Mouse (Mus musculus): Measurements from ENCODE around the gene Ubap1. TPM values are rescaled to one million over a fixed set of nuclear protein-coding genes. Genes with fewer than 3 reads are reported as not detected.

Ubap1 gene
- total and polyA plus RNA-seq, 3 experiments: 18.3 to 39.2 (median 30.4) TPM

GRCm38 (mm10) chr4:41399904-41400303 is 51.1 kb downstream of the Ubap1 start:
- no peaks in the 10 kb centered on the region for H3K27me3 ChIP-seq (ENCODE audit: insufficient read depth, low read length)
- H3K4me1 ChIP-seq (ENCODE audit: insufficient read depth, low read depth, low read length): peaks cover 17% of the 10 kb centered on the region
- H3K9me3 ChIP-seq (replicated peaks): no peaks in the 10 kb centered on the region
- ATAC-seq (ENCODE audit: extremely low read depth, insufficient number of reproducible peaks, low FRiP score, poor library complexity, severe bottlenecking) (no peak), DNase-seq (ENCODE audit: low spot score) (no peak)
- peaks cover 94% of the 10 kb centered on the region for H3K36me3 ChIP-seq (replicated peaks)
- TF ChIP-seq CTCF (IDR thresholded peaks at IDR 0.05; ENCODE audit: low read depth, low read length) (no peak), GATA2 (IDR thresholded peaks at IDR 0.05; ENCODE audit: borderline replicate concordance, low read depth, low read length) (no peak), GATA1 (IDR thresholded peaks at IDR 0.05; ENCODE audit: borderline replicate concordance, low read length) (no peak)
- no peak overlapping the region for H3K4me3 ChIP-seq (ENCODE audit: low read depth, low read length)

- Histone ChIP-seq H3K9me3 (replicated peaks) (no peaks in the 10 kb centered on the region), H3K4me1 (ENCODE audit: insufficient read depth, low read depth, low read length) (peaks cover 17% of the 10 kb centered on the region), H3K27me3 (ENCODE audit: insufficient read depth, low read length) (no peaks in the 10 kb centered on the region), H3K4me3 (ENCODE audit: low read depth, low read length) (no peak overlapping the region), H3K36me3 (replicated peaks) (peaks cover 90% of the 10 kb centered on the region)
- TF ChIP-seq TAL1 (conservative IDR thresholded peaks at IDR 0.05; ENCODE audit: low read depth, low read length) (no peak), GATA1 (IDR thresholded peaks at IDR 0.05; ENCODE audit: borderline replicate concordance, low read length) (no peak), CTCF (IDR thresholded peaks at IDR 0.05; ENCODE audit: low read depth, low read length) (no peak), GATA2 (IDR thresholded peaks at IDR 0.05; ENCODE audit: borderline replicate concordance, low read depth, low read length) (no peak), POLR2AphosphoS5 (IDR thresholded peaks at IDR 0.05; ENCODE audit: insufficient replicate concordance, low read depth, low read length) (no peak)
- ATAC-seq (ENCODE audit: extremely low read depth, insufficient number of reproducible peaks, low FRiP score, poor library complexity, severe bottlenecking) (no peak), DNase-seq (ENCODE audit: low spot score) (no peak)
Observed at GRCm38 (mm10) chr4:41401167-41401566, 52.4 kb downstream of the Ubap1 start.

DNA sequence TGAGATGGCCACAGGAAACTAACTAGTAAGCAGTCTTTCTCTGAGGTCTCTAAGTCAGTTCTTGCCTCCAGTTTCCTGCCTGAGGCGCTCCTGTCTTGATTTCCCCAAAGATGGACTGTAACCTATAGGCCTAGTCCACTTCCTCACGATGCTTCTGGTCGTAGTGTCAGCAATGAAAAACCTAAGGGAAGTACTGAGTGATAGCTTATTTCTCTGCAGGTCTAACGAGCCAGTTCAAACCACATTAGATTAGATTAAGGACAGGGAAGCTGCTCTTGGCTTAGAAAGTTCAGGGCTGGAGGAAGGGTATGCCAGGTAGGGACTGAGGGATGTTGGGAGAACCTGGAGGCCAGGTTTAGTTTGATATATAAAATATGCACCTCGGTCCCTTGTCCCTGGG is 52.8 kb downstream of the Ubap1 start:
- no peak for DNase-seq (ENCODE audit: low spot score)
- no peak for ATAC-seq (ENCODE audit: extremely low read depth, insufficient number of reproducible peaks, low FRiP score, poor library complexity, severe bottlenecking)
- H3K4me1 ChIP-seq (ENCODE audit: insufficient read depth, low read depth, low read length): peaks cover 17% of the 10 kb centered on the region
- no peaks in the 10 kb centered on the region for H3K27me3 ChIP-seq (ENCODE audit: insufficient read depth, low read length)
- no peak overlapping the region for H3K4me3 ChIP-seq (ENCODE audit: low read depth, low read length)
- TF ChIP-seq POLR2AphosphoS5 (IDR thresholded peaks at IDR 0.05; ENCODE audit: insufficient replicate concordance, low read depth, low read length): no peak
- no peak for TF ChIP-seq CTCF (IDR thresholded peaks at IDR 0.05; ENCODE audit: low read depth, low read length)
- no peak for TF ChIP-seq TAL1 (conservative IDR thresholded peaks at IDR 0.05; ENCODE audit: low read depth, low read length)
- TF ChIP-seq GATA1 (IDR thresholded peaks at IDR 0.05; ENCODE audit: borderline replicate concordance, low read length): no peak
- no peak for TF ChIP-seq GATA2 (IDR thresholded peaks at IDR 0.05; ENCODE audit: borderline replicate concordance, low read depth, low read length)
- H3K36me3 ChIP-seq (replicated peaks): peaks cover 91% of the 10 kb centered on the region
- no peaks in the 10 kb centered on the region for H3K9me3 ChIP-seq (replicated peaks)

GRCm38 (mm10) chr4:41406597-41406996 is 57.8 kb downstream of the Ubap1 start:
- Histone ChIP-seq H3K4me3 (ENCODE audit: low read depth, low read length) (no peak overlapping the region), H3K27me3 (ENCODE audit: insufficient read depth, low read length) (no peaks in the 10 kb centered on the region), H3K36me3 (replicated peaks) (peaks cover 87% of the 10 kb centered on the region), H3K4me1 (ENCODE audit: insufficient read depth, low read depth, low read length) (0 out of 2 replicates have a peak, but pooled peaks cover under 1% of the 10 kb centered on the region), H3K9me3 (replicated peaks) (no peaks in the 10 kb centered on the region)
- DNase-seq (ENCODE audit: low spot score) (no peak), ATAC-seq (ENCODE audit: extremely low read depth, insufficient number of reproducible peaks, low FRiP score, poor library complexity, severe bottlenecking) (no peak)
- TF ChIP-seq GATA2 (IDR thresholded peaks at IDR 0.05; ENCODE audit: borderline replicate concordance, low read depth, low read length) (no peak), GATA1 (IDR thresholded peaks at IDR 0.05; ENCODE audit: borderline replicate concordance, low read length) (no peak), TAL1 (conservative IDR thresholded peaks at IDR 0.05; ENCODE audit: low read depth, low read length) (no peak), POLR2AphosphoS5 (IDR thresholded peaks at IDR 0.05; ENCODE audit: insufficient replicate concordance, low read depth, low read length) (no peak), CTCF (IDR thresholded peaks at IDR 0.05; ENCODE audit: low read depth, low read length) (no peak)

DNA sequence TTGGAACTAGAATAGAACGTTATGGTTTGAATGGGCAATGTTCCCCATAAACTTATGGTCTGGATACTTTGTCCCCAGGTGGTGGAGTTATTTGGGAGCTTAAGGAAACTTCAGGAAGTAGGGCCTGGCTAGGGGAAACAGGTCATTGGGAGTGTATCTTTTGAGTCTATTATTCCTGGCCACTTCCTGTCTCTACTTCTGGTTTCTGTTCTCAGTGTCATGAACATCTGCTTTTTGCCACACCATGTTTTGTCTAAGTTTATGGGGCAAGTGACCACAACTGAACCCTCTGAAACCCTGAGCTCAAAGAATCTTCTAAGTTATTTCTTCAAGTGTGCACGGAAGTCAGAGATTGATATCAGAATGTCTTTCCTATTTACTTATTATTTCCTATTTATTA is 58.6 kb downstream of the Ubap1 start:
- no peak overlapping the region for H3K4me3 ChIP-seq (ENCODE audit: low read depth, low read length)
- DNase-seq (ENCODE audit: low spot score): no peak
- H3K4me1 ChIP-seq (ENCODE audit: insufficient read depth, low read depth, low read length): no peaks in the 10 kb centered on the region
- no peaks in the 10 kb centered on the region for H3K9me3 ChIP-seq (replicated peaks)
- H3K27me3 ChIP-seq (ENCODE audit: insufficient read depth, low read length): no peaks in the 10 kb centered on the region
- H3K36me3 ChIP-seq (replicated peaks): peaks cover 86% of the 10 kb centered on the region
- TF ChIP-seq POLR2AphosphoS5 (IDR thresholded peaks at IDR 0.05; ENCODE audit: insufficient replicate concordance, low read depth, low read length) (no peak), GATA2 (IDR thresholded peaks at IDR 0.05; ENCODE audit: borderline replicate concordance, low read depth, low read length) (no peak), CTCF (IDR thresholded peaks at IDR 0.05; ENCODE audit: low read depth, low read length) (no peak), GATA1 (IDR thresholded peaks at IDR 0.05; ENCODE audit: borderline replicate concordance, low read length) (no peak), TAL1 (conservative IDR thresholded peaks at IDR 0.05; ENCODE audit: low read depth, low read length) (no peak)
- no peak for ATAC-seq (ENCODE audit: extremely low read depth, insufficient number of reproducible peaks, low FRiP score, poor library complexity, severe bottlenecking)

DNA sequence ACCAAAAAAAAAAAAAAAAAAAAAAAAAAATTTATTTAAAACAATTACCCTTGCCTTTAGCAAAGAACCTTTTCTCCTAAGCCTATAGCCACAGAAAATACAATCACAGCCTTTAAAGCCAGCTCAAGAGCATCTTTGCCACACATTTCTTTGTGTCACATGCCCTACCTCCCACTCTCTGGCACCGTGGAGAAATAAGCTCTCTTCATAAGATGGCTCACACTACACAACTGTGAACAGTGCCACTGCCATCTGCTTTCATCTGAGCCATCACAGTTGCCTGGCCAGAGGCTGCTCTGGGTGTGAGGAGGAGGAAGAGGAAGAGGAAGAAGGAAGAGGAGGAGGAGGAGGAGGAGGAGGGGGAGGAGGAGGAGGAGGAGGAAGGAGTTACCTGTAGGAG is 60.5 kb downstream of the Ubap1 start:
- ATAC-seq (ENCODE audit: extremely low read depth, insufficient number of reproducible peaks, low FRiP score, poor library complexity, severe bottlenecking) (no peak), DNase-seq (ENCODE audit: low spot score) (no peak)
- Histone ChIP-seq H3K36me3 (replicated peaks) (peaks cover 80% of the 10 kb centered on the region), H3K27me3 (ENCODE audit: insufficient read depth, low read length) (no peaks in the 10 kb centered on the region), H3K4me1 (ENCODE audit: insufficient read depth, low read depth, low read length) (no peaks in the 10 kb centered on the region), H3K4me3 (ENCODE audit: low read depth, low read length) (no peak overlapping the region), H3K9me3 (replicated peaks) (no peaks in the 10 kb centered on the region)
- no peak for TF ChIP-seq TAL1 (conservative IDR thresholded peaks at IDR 0.05; ENCODE audit: low read depth, low read length)
- TF ChIP-seq GATA2 (IDR thresholded peaks at IDR 0.05; ENCODE audit: borderline replicate concordance, low read depth, low read length): no peak
- no peak for TF ChIP-seq CTCF (IDR thresholded peaks at IDR 0.05; ENCODE audit: low read depth, low read length)
- no peak for TF ChIP-seq GATA1 (IDR thresholded peaks at IDR 0.05; ENCODE audit: borderline replicate concordance, low read length)
- no peak for TF ChIP-seq POLR2AphosphoS5 (IDR thresholded peaks at IDR 0.05; ENCODE audit: insufficient replicate concordance, low read depth, low read length)
